Mouse (Mus musculus) ES-E14 (cell line): ENCODE data around the gene Spcs2.

Experiments
- HCFC1 ChIP-seq: IDR thresholded peaks from 2 replicates; pipeline ENCODE4 v1.6.1; 2012; ENCODE audit warnings: low read length, inconsistent platforms, borderline replicate concordance; ENCODE audit not compliant: insufficient read depth
- MAFK ChIP-seq: IDR thresholded peaks from 2 replicates; pipeline ENCODE4 v1.6.1; 2014; ENCODE audit warnings: mild to moderate bottlenecking, low read depth, low read length, inconsistent platforms; ENCODE audit not compliant: insufficient read depth
- ZNF384 ChIP-seq: IDR thresholded peaks from 2 replicates; pipeline ENCODE4 v1.6.1; 2012; ENCODE audit warnings: low read depth, low read length, inconsistent platforms

- TF ChIP-seq ZNF384: no peak
- no peak for TF ChIP-seq HCFC1
- TF ChIP-seq MAFK: no peak
Measured at GRCm38 (mm10) chr7:99797261-99797660, 66.0 kb downstream of the Spcs2 start.
